Mouse (Mus musculus): ENCODE data around the gene D6Ertd527e. TPM values are rescaled to one million over a fixed set of nuclear protein-coding genes. Genes with fewer than 3 reads are reported as not detected.

The D6Ertd527e gene
- polyA plus RNA-seq (2017; shearing (Covaris generic)): under 1 TPM; 0.07 to 0.27 TPM

GRCm38 (mm10) chr6:87104123-87104796 is at the start of gene D6Ertd527e:
TSS of gene D6Ertd527e (plus strand) at chr6:87104746.

Other genes with a start within 250 kb of the D6Ertd527e start
- 100 to 1,000 TPM in 1 of 2 experiments, 10 to 100 TPM in 1; 98.5 to 105 TPM for gene Nfu1, start 95.5 kb upstream of the D6Ertd527e start, polyA plus RNA-seq (2017; shearing (Covaris generic))
- 10 to 100 TPM; 18.0 to 26.0 TPM for gene Gfpt1, start 61.9 kb upstream of the D6Ertd527e start, polyA plus RNA-seq (2017; shearing (Covaris generic))
- under 1 TPM in 1 of 2 experiments, not detected in 1; 0.16 TPM for gene Antxr1, start 231.1 kb downstream of the D6Ertd527e start, polyA plus RNA-seq (2017; shearing (Covaris generic))
- not detected for gene Gkn1, start 246.2 kb downstream of the D6Ertd527e start, polyA plus RNA-seq (2017; shearing (Covaris generic))

Data from activated CD4-positive, CD25-positive, alpha-beta regulatory T cell (primary cell).